Mouse (Mus musculus) left cerebral cortex, postnatal 25 days (tissue): ENCODE measurements around the gene AI837181. TPM values are rescaled to one million over a fixed set of nuclear protein-coding genes. Genes with fewer than 3 reads are reported as not detected.

ENCODE experiments used
- DNase-seq, 2 experiments: peaks; one replicate each; pipeline ENCODE4 v3.0.0; 2022; ENCODE audit warnings: low spot score in 2 of 2, mixed read lengths in 1 of 2
- intact Hi-C: fragments of 180-260 bp; cut with DNase I; formaldehyde crosslinking; loops from one replicate; pipeline ENCODE4 v1.15.1; 2025
- total RNA-seq, 2 experiments: library from RNA; stranded (reverse); gene quantifications; 2 replicates each; pipeline ENCODE4 v1.2.3; 2021

Gene AI837181
- total RNA-seq, 2 experiments from 2014 or later, result 70.2 to 73.3 TPM

GRCm38 (mm10) chr19:5432992-5433852 lies 8.3 kb downstream of the AI837181 start:
- intact Hi-C loops, result loop anchor here (10.0 kb wide), 1 partner anchor 152 kb away; no protein-coding TSS in a partner anchor
- DNase-seq, result no peak

GRCm38 (mm10) chr19:5433951-5434350 lies 9.0 kb downstream of the AI837181 start:
- DNase-seq, result no peak
- intact Hi-C loops, result loop anchor here (10.0 kb wide), 1 partner anchor 151 kb away; no protein-coding TSS in a partner anchor

- no peak for DNase-seq
- intact Hi-C loops, result no loop called here
These were observed 19.5 kb downstream of the AI837181 start for GRCm38 (mm10) chr19:5444371-5444908.

- intact Hi-C loops, result no loop called here
- no peak for DNase-seq
These were observed 20.0 kb downstream of the AI837181 start for GRCm38 (mm10) chr19:5444954-5445353.

- DNase-seq, result no peak
- intact Hi-C loops, result no loop called here
These were observed 20.8 kb downstream of the AI837181 start for GRCm38 (mm10) chr19:5445747-5446146.

GRCm38 (mm10) chr19:5447515-5448353 lies 22.8 kb downstream of the AI837181 start, which contains the start of gene Fosl1:
Gene Fosl1, plus strand, starts transcription at chr19:5447547.
- intact Hi-C loops, result no loop called here
- peak; percentile 67 to 78 for DNase-seq

- intact Hi-C loops, result no loop called here
- no peak for DNase-seq
These were observed 23.6 kb downstream of the AI837181 start for GRCm38 (mm10) chr19:5448354-5449150.

GRCm38 (mm10) chr19:5449673-5450072 lies 24.7 kb downstream of the AI837181 start:
- DNase-seq, result no peak
- intact Hi-C loops, result no loop called here

- intact Hi-C loops, result no loop called here
- DNase-seq, result peak in 1 of 2 experiments; percentile 1
These were observed 26.8 kb downstream of the AI837181 start for GRCm38 (mm10) chr19:5451766-5452165.

GRCm38 (mm10) chr19:5455037-5455436 lies 30.1 kb downstream of the AI837181 start:
- DNase-seq, result no peak
- intact Hi-C loops, result no loop called here

GRCm38 (mm10) chr19:5455568-5455967 lies 30.6 kb downstream of the AI837181 start:
- DNase-seq, result no peak
- intact Hi-C loops, result no loop called here

- no peak for DNase-seq
- intact Hi-C loops, result no loop called here
These were observed 31.4 kb downstream of the AI837181 start for GRCm38 (mm10) chr19:5456241-5456921.

- peak; percentile 97 to 98 for DNase-seq
- intact Hi-C loops, result loop anchor here (1.0 kb wide), 2 partner anchors 32 to 34 kb away; partner anchors contain the start of gene AI837181
These were observed 32.2 kb downstream of the AI837181 start for GRCm38 (mm10) chr19:5456922-5457745.

- no peak for DNase-seq
- intact Hi-C loops, result loop anchor here (1.0 kb wide), 2 partner anchors 33 kb away; partner anchors contain the start of gene AI837181
These were observed 33.0 kb downstream of the AI837181 start, which contains the start of gene Ccdc85b for GRCm38 (mm10) chr19:5457746-5458442. Gene Ccdc85b, minus strand, starts transcription at chr19:5457894.

GRCm38 (mm10) chr19:5459019-5459418 lies 34.1 kb downstream of the AI837181 start:
- intact Hi-C loops, result no loop called here
- peak in 1 of 2 experiments; percentile 84 for DNase-seq

GRCm38 (mm10) chr19:5459896-5460295 lies 35.0 kb downstream of the AI837181 start:
- intact Hi-C loops, result loop anchor here (1.0 kb wide), 1 partner anchor 30 kb away; the partner anchor contains the start of gene Cfl1
- DNase-seq, result peak in 1 of 2 experiments; percentile 67

- peak; percentile 87 to 91 for DNase-seq
- intact Hi-C loops, result loop anchor here (1.0 kb wide), 1 partner anchor 30 kb away; the partner anchor contains the start of gene Cfl1
These were observed 35.5 kb downstream of the AI837181 start, which contains the start of gene Fibp for GRCm38 (mm10) chr19:5460465-5460911. Gene Fibp, plus strand, starts transcription at chr19:5460615.
